In genomic region chr8:20388706-20389362, GRCm38 (mm10) we compare ENCODE assay signal across 9 mouse cellular contexts. TPM values are rescaled to one million over a fixed set of nuclear protein-coding genes. Genes with fewer than 3 reads are reported as not detected.
DNase-seq lines count a peak whose midpoint lies in the region; ATAC-seq and TF ChIP-seq lines count a peak whose summit lies in the region.
"Not testable (repeated sequence)": the region's sequence is repeated elsewhere in the genome, so short reads cannot be mapped to it uniquely, and the experiment has no call there.
"Had no signal": no experiment of that assay in that cellular context is flagged by ENCODE, and none has a peak within 500 bp of the region (broad histone marks: within the 10 kb centered on the region; RNA-seq: fewer than 3 reads in every experiment).

No protein-coding gene starts in this region.

- not testable (repeated sequence) for H3K27ac ChIP-seq in gastrocnemius, adult 2 months; liver, embryonic 13.5 days; midbrain, embryonic 13.5 days

- not testable (repeated sequence) for H3K36me3 ChIP-seq in liver, embryonic 13.5 days; midbrain, embryonic 13.5 days

- peak; percentile 27; the same call in 1 of the 2 replicates for TF ChIP-seq CTCF in gastrocnemius, adult 2 months (IDR thresholded peaks at IDR 0.05)

- not testable (repeated sequence) for H3K4me2 ChIP-seq in liver, embryonic 13.5 days; midbrain, embryonic 13.5 days (replicated peaks)

- not testable (repeated sequence) for H3K27me3 ChIP-seq in liver, embryonic 13.5 days; midbrain, embryonic 13.5 days

- peak; percentile 58 to 59; a peak in 3 of 4 replicates for ATAC-seq in hematopoietic stem cell, adult 5-6 weeks (replicated peaks in 1 of 2; ENCODE audit: insufficient read depth in 1 of 2, low FRiP score in 2 of 2, low TSS enrichment in 1 of 2, low read depth in 1 of 2, poor library complexity in 2 of 2, severe bottlenecking in 2 of 2)
- ATAC-seq in liver, embryonic 13.5 days (ENCODE audit: low read depth): peak; percentile 89
- ATAC-seq in midbrain, embryonic 13.5 days: peak; percentile 92

- intact Hi-C loops in gastrocnemius, adult 2 months (cut with DNase I): not testable (repeated sequence)

- DNase-seq in cerebellum, postnatal 14 days: peak; percentile 23 to 35
- DNase-seq in gastrocnemius, adult 2 months: peak; percentile 42
- DNase-seq in kidney, postnatal 10 days: peak; percentile 44
- DNase-seq in liver, embryonic 13.5 days: not testable (repeated sequence)
- DNase-seq in spleen, postnatal 14 days (ENCODE audit: low spot score in 2 of 2): peak; percentile 31 to 43
- DNase-seq in urinary bladder, postnatal 4 days (ENCODE audit: low spot score in 2 of 2): peak; percentile 64 to 89

- H3K4me3 ChIP-seq in gastrocnemius, adult 2 months; liver, embryonic 13.5 days (replicated peaks); midbrain, embryonic 13.5 days (replicated peaks): not testable (repeated sequence)

- not testable (repeated sequence) for H3K4me1 ChIP-seq in liver, embryonic 13.5 days (replicated peaks); midbrain, embryonic 13.5 days (replicated peaks)

- WGBS in liver, embryonic 13.5 days (ENCODE audit: insufficient replicate concordance): 50% methylated on average over 4 of the region's 7 CpGs
- WGBS in midbrain, embryonic 13.5 days: 69% methylated on average over 3 of the region's 7 CpGs

- H3K9ac ChIP-seq in liver, embryonic 13.5 days; midbrain, embryonic 13.5 days (replicated peaks): not testable (repeated sequence)

- not testable (repeated sequence) for H3K9me3 ChIP-seq in liver, embryonic 13.5 days (replicated peaks); midbrain, embryonic 13.5 days

RNA-seq across cellular contexts. Expression of gene Gm15319, which starts 25.8 kb away (rescaled TPM):
- under 1 TPM; 0.20 to 0.31 TPM for total RNA-seq in gastrocnemius, adult 2 months (2021)
- total RNA-seq in hematopoietic stem cell, adult 5-6 weeks (2017): not detected in 2 replicates
- polyA plus RNA-seq in liver, embryonic 13.5 days (2015; fragmentation: Nextera tagmentation; extraction: Ambion mirVana): not detected in 2 replicates
- 0.13 and 0.21 TPM in 2 replicates for polyA plus RNA-seq in midbrain, embryonic 13.5 days (2015; fragmentation: Nextera tagmentation; extraction: Ambion mirVana)
- polyA plus RNA-seq: limb, embryonic 15.5 days had no signal
